Mouse (Mus musculus): Measurements from ENCODE around the gene Necap2. TPM values are rescaled to one million over a fixed set of nuclear protein-coding genes. Genes with fewer than 3 reads are reported as not detected.

Necap2 gene
- polyA plus RNA-seq (2015; fragmentation: Nextera tagmentation; extraction: Ambion mirVana) = 66.6 and 70.2 TPM in 2 replicates

DNA sequence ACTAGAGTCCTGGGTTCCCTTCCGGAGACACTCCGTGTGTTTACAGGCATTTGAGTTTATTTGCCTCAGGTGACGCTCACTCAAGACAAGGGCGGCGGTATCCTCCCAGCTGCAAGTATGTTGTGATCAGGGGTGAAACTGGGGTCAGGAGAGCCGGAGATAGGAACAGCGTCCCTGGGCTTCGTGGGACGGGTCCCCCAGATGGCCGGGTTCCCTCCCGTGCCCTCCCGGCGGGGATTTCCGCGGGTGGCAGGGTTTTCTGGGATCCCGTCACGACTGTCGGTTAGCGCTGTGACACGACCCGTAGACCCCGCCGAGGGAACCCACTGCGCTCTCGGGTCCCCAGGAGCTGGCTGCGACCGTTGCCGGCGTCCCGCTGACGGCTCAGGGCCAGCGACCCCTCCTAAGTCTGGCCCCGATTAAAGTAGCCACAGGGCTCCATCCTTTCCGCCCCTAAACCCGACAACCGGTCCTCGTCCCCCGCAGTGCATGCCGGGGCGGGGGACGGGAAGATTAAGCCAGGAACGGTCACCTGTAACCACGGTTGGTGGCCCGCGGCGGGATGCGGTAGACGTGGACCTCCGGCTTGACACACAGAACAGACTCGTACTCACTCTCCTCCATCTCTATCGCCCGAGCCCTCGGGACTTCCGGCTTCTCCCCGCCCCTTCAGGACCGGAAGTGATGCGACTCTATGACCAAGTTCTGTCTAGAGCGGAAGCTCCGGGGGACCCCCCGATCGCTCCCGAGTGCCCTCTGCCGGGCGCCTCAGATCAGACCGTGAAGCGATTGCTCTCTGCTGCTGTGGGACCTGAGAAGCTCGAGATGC, at the start of gene Necap2:
Gene Necap2 (minus strand): TSS at position 677 of the 829 bp plus-strand sequence.
- 0 out of 2 replicates have a peak within 1 kb of the TSS, but pooled peaks have one; percentile 19 for H3K27ac ChIP-seq
- under 1% methylated on average over 67 of the region's 67 CpGs for WGBS
- peak; percentile 95 for ATAC-seq
- no peaks in the 10 kb centered on the region for H3K9me3 ChIP-seq
- H3K4me1 ChIP-seq (replicated peaks) = peaks cover 10% of the 10 kb centered on the region
- peaks cover 7% of the 10 kb centered on the region; the same call in 1 of the 2 replicates for H3K36me3 ChIP-seq
- H3K9ac ChIP-seq = peak within 1 kb of the TSS; percentile 84
- peak within 1 kb of the TSS; percentile 87 for H3K4me2 ChIP-seq (replicated peaks)
- H3K27me3 ChIP-seq (replicated peaks) = no peaks in the 10 kb centered on the region
- H3K4me3 ChIP-seq (replicated peaks) = peak within 1 kb of the TSS; percentile 78

DNA sequence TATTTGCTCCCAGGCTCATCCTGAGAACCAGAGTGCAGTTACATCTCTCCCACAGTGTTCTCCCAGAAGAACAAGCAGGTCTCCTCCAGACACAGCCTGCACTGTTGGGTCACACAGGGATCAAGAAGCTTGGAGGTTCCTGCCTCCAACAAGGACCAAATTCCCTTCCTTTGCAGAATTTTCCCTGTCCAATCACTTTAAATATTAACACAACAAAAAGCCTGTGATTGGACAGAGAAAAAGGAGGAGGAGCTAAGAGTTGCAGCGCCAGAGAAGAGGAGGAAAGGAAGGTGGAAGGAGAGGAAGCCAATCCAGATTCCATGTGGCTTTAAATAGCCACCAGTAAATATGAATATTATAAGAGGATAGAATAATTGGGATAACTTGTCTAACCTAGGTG, 44.9 kb upstream of the Necap2 start:
- H3K4me2 ChIP-seq (replicated peaks) = no peak overlapping the region
- ATAC-seq = no peak
- no peaks in the 10 kb centered on the region for H3K9me3 ChIP-seq
- H3K27me3 ChIP-seq (replicated peaks) = no peaks in the 10 kb centered on the region
- peaks cover 10% of the 10 kb centered on the region for H3K36me3 ChIP-seq
- no peak overlapping the region for H3K27ac ChIP-seq
- H3K9ac ChIP-seq = no peak overlapping the region
- WGBS = 14% methylated on average over 1 of the region's 1 CpGs
- H3K4me3 ChIP-seq (replicated peaks) = no peak overlapping the region
- H3K4me1 ChIP-seq (replicated peaks) = peaks cover 13% of the 10 kb centered on the region; the same call in 1 of the 2 replicates

DNA sequence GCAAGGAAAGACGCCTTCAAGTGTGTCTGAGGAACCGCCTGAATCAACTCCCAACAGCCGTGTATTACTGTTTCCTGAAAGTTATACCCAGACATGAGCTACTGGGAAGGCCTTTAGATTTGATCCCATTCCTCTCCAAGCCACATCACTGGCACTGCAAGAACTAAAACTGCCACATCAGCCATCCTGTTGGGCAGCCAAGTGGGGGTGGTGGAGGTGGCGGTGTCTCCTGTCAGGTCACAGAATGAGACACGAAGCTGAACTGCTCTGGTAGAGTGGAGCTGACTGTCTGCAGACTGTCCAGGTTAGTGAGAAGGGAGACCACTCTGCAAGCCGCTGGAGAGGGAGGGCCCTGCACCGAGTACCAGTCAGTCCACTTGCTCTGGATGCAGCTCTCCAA, 44.5 kb upstream of the Necap2 start:
- H3K9me3 ChIP-seq = no peaks in the 10 kb centered on the region
- H3K4me3 ChIP-seq (replicated peaks) = no peak overlapping the region
- H3K4me1 ChIP-seq (replicated peaks) = peaks cover 13% of the 10 kb centered on the region; the same call in 1 of the 2 replicates
- no peaks in the 10 kb centered on the region for H3K27me3 ChIP-seq (replicated peaks)
- H3K9ac ChIP-seq = no peak overlapping the region
- no peak overlapping the region for H3K4me2 ChIP-seq (replicated peaks)
- H3K27ac ChIP-seq = no peak overlapping the region
- 79% methylated on average over 7 of the region's 7 CpGs for WGBS
- H3K36me3 ChIP-seq = peaks cover 12% of the 10 kb centered on the region
- no peak for ATAC-seq

DNA sequence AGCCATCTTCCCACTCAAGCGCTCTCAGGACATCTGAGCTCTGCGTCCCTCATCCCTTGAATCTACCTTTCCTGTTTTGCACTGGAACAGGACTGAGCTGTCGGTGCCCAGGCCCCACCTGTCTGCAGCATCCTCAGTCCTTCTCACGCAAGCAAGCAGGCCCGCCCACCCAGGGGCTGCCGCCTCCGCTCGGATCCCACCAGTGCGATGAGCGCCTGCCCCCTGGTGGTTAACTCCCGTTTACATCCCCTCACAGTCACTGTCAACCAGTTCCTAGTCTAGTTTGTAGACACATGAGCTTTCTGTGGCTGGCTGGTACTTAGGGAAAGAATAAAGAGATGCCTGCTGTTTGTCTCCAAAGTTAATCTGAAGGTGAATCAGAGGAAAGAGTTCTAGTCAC, 42.5 kb upstream of the Necap2 start:
- H3K36me3 ChIP-seq = peaks cover 28% of the 10 kb centered on the region
- ATAC-seq = peak; percentile 50; the same call in 1 of the 2 replicates
- H3K4me1 ChIP-seq (replicated peaks) = 0 out of 2 replicates have a peak, but pooled peaks cover 10% of the 10 kb centered on the region
- no peaks in the 10 kb centered on the region for H3K27me3 ChIP-seq (replicated peaks)
- no peak overlapping the region for H3K27ac ChIP-seq
- no peak overlapping the region for H3K4me3 ChIP-seq (replicated peaks)
- H3K4me2 ChIP-seq (replicated peaks) = no peak overlapping the region
- WGBS = 26% methylated on average over 11 of the region's 11 CpGs
- no peaks in the 10 kb centered on the region for H3K9me3 ChIP-seq
- no peak overlapping the region for H3K9ac ChIP-seq

DNA sequence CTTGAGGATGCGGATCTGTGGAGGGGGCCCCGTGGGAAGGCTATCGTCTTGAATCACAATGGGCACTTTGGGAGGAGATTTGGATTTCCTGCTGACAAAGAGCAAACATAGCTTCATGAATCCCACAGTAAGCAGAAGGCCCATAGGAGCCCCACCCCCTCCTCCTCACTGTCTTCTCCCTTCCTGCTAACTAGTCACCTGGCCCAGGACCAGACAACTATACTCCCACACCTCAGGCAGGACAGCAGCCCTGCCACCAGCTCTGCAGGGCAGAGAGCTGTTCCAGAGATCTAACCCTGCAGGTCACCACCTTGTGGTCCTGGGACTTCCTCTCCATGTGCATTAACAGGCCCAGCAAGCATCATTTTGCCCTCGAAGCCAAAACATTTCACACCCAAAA, 40.5 kb upstream of the Necap2 start:
- Histone ChIP-seq H3K9ac (no peak overlapping the region), H3K27ac (no peak overlapping the region), H3K9me3 (no peaks in the 10 kb centered on the region), H3K4me2 (replicated peaks) (no peak overlapping the region), H3K27me3 (replicated peaks) (no peaks in the 10 kb centered on the region), H3K4me3 (replicated peaks) (no peak overlapping the region), H3K4me1 (replicated peaks) (0 out of 2 replicates have a peak, but pooled peaks cover 6% of the 10 kb centered on the region), H3K36me3 (peaks cover 34% of the 10 kb centered on the region)
- ATAC-seq = no peak
- 68% methylated on average over 4 of the region's 4 CpGs for WGBS

DNA sequence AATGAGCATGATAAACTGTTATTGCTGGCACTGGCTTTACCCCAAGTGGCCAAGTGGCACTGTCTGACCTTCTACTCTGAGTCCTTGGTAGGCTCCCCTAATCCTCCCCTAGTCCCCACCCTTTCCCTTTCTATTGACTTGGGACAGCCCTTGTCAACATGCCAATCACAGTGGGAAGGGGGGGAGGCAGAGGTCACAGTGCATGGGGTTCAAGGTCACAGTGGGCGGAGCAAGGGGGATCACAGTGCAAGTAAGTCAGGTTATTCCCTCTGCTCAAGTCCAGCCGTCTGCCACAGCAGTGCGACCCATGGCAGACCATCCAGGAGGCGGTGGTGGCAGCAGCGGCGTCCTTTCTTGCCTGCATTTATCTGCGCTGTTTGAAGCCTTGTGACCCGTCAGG, 37.2 kb upstream of the Necap2 start:
- H3K9ac ChIP-seq = no peak overlapping the region
- no peak for ATAC-seq
- no peaks in the 10 kb centered on the region for H3K9me3 ChIP-seq
- no peak overlapping the region for H3K4me2 ChIP-seq (replicated peaks)
- H3K4me1 ChIP-seq (replicated peaks) = 0 out of 2 replicates have a peak, but pooled peaks cover under 1% of the 10 kb centered on the region
- H3K4me3 ChIP-seq (replicated peaks) = no peak overlapping the region
- 81% methylated on average over 8 of the region's 8 CpGs for WGBS
- H3K27me3 ChIP-seq (replicated peaks) = no peaks in the 10 kb centered on the region
- H3K36me3 ChIP-seq = peaks cover 47% of the 10 kb centered on the region
- H3K27ac ChIP-seq = no peak overlapping the region

DNA sequence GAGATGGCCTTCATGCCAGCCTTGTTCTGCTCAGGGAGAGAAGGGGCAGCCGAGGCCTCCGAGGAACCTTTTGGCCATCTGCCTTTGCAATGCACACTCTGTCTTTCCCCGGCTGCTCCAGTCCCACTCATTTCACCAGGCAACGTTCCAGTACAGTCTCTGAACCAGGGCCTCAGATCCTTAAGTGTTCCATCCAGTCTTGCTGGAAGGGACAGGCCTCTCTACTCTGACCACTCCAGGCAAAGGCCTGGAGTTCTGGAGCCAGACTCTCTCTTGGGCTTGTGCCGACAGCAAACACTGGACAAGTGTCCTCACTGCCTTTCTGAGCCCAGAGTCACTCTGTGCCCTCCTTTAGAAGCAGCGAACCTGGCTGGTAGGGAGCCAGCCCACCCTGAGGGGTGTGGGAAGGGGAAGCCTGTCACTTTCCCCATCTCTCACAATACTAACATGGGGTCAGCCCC, 36.4 kb upstream of the Necap2 start:
- H3K9me3 ChIP-seq = no peaks in the 10 kb centered on the region
- H3K9ac ChIP-seq = no peak overlapping the region
- H3K27ac ChIP-seq = 0 out of 2 replicates have a peak overlapping the region, but pooled peaks have one; percentile 3
- H3K4me3 ChIP-seq (replicated peaks) = no peak overlapping the region
- no peak for ATAC-seq
- no peak overlapping the region for H3K4me2 ChIP-seq (replicated peaks)
- 89% methylated on average over 6 of the region's 6 CpGs for WGBS
- peaks cover 48% of the 10 kb centered on the region for H3K36me3 ChIP-seq
- H3K4me1 ChIP-seq (replicated peaks) = no peaks in the 10 kb centered on the region
- H3K27me3 ChIP-seq (replicated peaks) = no peaks in the 10 kb centered on the region

DNA sequence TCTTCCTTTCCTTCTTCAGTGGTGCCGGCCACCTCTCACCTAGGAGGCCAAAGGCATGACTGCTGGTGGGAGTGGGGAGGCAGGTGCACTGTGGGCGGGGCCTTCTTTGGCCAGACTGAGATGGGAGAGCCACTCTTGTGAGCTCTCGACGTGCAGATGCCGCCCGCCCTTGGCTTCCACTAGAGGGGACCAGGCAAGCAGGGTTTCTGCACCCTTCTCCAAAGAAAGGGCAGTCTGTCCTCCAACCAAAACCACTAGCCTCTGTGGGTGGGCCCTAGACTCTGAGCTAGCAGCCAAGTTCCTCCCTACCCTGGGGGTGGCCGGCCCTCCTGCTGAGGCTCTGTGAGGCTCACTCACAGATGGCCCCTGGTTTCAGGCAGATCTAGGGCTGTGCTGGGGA, 35.7 kb upstream of the Necap2 start:
- 75% methylated on average over 7 of the region's 7 CpGs for WGBS
- 0 out of 2 replicates have a peak overlapping the region, but pooled peaks have one; percentile 3 for H3K27ac ChIP-seq

DNA sequence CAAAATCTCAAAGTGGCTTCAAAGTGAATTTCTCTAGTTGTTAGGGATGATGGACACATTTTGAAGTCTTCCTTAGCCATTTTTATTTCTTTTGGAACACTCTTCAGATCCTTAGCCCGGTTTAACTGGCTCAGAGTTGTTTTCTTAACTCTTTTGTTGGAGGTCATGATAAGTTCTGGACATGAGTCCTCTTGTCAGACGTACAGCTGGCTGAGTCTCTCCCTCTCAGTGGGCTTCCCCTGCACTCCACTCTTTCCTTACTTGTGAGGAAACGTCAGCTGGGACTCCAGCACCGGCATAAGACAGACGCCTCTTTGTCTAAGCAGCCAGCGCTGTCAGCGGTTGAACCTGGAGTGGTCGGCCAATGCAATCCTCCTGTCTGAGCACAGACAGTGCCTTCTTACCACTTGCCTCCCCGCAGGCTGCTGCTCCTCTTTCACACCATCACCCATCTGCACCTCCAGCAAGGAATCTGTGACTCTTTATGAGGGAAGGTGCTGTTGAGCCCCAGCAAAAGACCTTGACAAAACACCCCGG, 30.1 kb upstream of the Necap2 start:
- Histone ChIP-seq H3K27me3 (replicated peaks) (no peaks in the 10 kb centered on the region), H3K9me3 (no peaks in the 10 kb centered on the region), H3K4me1 (replicated peaks) (no peaks in the 10 kb centered on the region), H3K4me3 (replicated peaks) (no peak overlapping the region), H3K4me2 (replicated peaks) (no peak overlapping the region), H3K36me3 (peaks cover 17% of the 10 kb centered on the region), H3K9ac (no peak overlapping the region), H3K27ac (no peak overlapping the region)
- 40% methylated on average over 10 of the region's 10 CpGs for WGBS
- no peak for ATAC-seq

More for the DNA sequence above, 35.7 kb upstream of the Necap2 start:
- H3K36me3 ChIP-seq = peaks cover 48% of the 10 kb centered on the region
- no peaks in the 10 kb centered on the region for H3K4me1 ChIP-seq (replicated peaks)
- H3K27me3 ChIP-seq (replicated peaks) = no peaks in the 10 kb centered on the region
- no peak overlapping the region for H3K9ac ChIP-seq
- H3K4me3 ChIP-seq (replicated peaks) = no peak overlapping the region
- H3K4me2 ChIP-seq (replicated peaks) = no peak overlapping the region
- ATAC-seq = no peak
- H3K9me3 ChIP-seq = no peaks in the 10 kb centered on the region

DNA sequence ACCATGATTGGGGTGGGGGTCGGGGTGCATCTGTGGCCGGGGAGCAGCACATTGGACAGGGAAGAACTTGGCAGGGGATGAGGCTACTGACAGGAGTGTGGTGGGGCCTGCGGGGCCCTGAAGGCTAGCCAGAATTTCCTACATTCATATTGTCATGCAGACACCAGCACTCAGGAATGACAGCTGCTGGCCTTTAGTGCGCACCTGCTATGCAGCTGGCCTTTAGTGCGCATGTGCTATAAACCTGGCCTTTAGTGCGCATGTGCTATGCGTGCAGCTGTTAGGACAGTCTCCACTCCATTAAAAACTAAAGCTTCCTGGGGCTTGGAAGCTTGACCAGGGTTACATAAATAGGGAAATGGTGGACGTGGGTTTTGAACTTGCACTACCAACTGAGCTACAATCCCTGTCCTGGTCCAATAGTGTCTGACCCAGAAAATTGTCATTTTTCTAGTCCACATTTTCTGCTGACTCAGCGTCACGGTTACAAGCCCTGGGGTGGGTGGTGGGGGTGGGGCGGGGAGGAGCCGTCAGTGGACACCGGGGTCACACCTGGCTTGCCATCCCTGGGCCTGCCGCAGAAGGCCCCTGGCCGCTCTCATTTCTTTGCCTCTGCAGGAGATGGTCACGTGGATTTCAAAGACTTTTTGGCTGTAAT, 28.5 kb upstream of the Necap2 start:
- H3K4me1 ChIP-seq (replicated peaks) = no peaks in the 10 kb centered on the region
- H3K27me3 ChIP-seq (replicated peaks) = no peaks in the 10 kb centered on the region
- no peaks in the 10 kb centered on the region for H3K9me3 ChIP-seq
- H3K36me3 ChIP-seq = peaks cover 11% of the 10 kb centered on the region
- no peak overlapping the region for H3K4me2 ChIP-seq (replicated peaks)
- H3K27ac ChIP-seq = no peak overlapping the region
- 84% methylated on average over 16 of the region's 16 CpGs for WGBS
- H3K4me3 ChIP-seq (replicated peaks) = no peak overlapping the region
- ATAC-seq = no peak
- H3K9ac ChIP-seq = no peak overlapping the region

DNA sequence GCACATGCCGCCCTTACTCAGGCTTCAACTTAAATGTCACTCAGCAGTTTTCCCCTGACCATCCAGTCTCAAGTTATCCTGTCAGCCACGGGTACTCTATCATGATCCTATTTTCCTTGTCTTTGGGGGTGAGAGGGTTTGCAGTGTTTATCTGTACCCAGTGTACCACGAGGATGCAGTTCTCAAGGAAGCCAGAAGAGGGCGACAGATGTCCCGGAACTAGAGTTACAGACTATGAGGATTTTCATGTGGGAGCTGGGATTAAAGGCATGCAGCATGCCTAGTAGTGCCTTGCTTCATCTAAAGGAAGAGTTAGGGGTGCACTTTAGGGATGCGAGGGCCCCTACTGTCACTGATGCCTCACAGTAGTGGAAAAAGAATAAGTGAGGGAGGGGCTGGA, 23.7 kb upstream of the Necap2 start:
- no peaks in the 10 kb centered on the region for H3K4me1 ChIP-seq (replicated peaks)
- H3K4me3 ChIP-seq (replicated peaks) = no peak overlapping the region
- H3K27me3 ChIP-seq (replicated peaks) = no peaks in the 10 kb centered on the region
- WGBS = 67% methylated on average over 6 of the region's 6 CpGs
- H3K9ac ChIP-seq = no peak overlapping the region
- ATAC-seq = no peak
- H3K4me2 ChIP-seq (replicated peaks) = no peak overlapping the region
- no peaks in the 10 kb centered on the region for H3K36me3 ChIP-seq
- no peaks in the 10 kb centered on the region for H3K9me3 ChIP-seq
- H3K27ac ChIP-seq = no peak overlapping the region

DNA sequence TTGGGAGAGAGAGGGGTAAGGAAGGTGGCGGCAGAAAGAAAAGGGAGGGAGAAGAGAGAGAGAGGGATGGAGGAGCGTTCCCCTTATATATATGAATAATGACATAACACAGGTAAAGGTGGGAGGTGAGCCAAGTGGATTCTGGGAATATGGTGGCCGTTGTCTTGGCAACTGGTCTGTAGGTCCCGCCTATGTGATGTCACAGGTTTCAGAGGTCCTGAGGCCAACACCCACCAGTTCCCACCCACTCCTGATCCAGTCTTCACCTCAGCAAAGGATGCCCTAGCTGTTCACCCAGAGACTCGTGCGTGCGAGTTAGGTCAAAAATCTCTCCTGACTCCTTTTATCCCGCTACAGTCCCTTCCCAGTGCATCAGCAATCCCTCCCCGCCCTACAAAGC, 23.1 kb upstream of the Necap2 start:
- WGBS = 91% methylated on average over 9 of the region's 9 CpGs
- H3K9ac ChIP-seq = no peak overlapping the region
- H3K9me3 ChIP-seq = no peaks in the 10 kb centered on the region
- no peak for ATAC-seq
- H3K27me3 ChIP-seq (replicated peaks) = no peaks in the 10 kb centered on the region
- no peak overlapping the region for H3K4me2 ChIP-seq (replicated peaks)
- no peaks in the 10 kb centered on the region for H3K36me3 ChIP-seq
- no peaks in the 10 kb centered on the region for H3K4me1 ChIP-seq (replicated peaks)
- H3K4me3 ChIP-seq (replicated peaks) = no peak overlapping the region
- H3K27ac ChIP-seq = no peak overlapping the region
